Mouse (Mus musculus) midbrain, embryonic 11.5 days (tissue): Measurements from ENCODE around the gene Olfr341. TPM values are rescaled to one million over a fixed set of nuclear protein-coding genes. Genes with fewer than 3 reads are reported as not detected.

Experiments
- ATAC-seq: fragments of 200-750 bp; cut with Nextera tagmentation; 2 replicates; pipeline ENCODE4 v1.8.0; 2017; ENCODE audit warnings: moderate TSS enrichment, moderate library complexity; ENCODE audit not compliant: low FRiP score
- DNase-seq: peaks from one replicate; pipeline ENCODE4 v3.0.0; 2015; ENCODE audit warnings: low spot score; ENCODE audit errors: missing footprints
- H3K27ac ChIP-seq: fragments of 300-500 bp; sonication (generic); 2 replicates; pipeline ENCODE4 v1.5.1; 2014; ENCODE audit warnings: low read depth, low read length
- H3K27me3 ChIP-seq: fragments of 300-500 bp; sonication (generic); 2 replicates; pipeline ENCODE4 v1.6.1; 2014; ENCODE audit warnings: mild to moderate bottlenecking, low read length, moderate library complexity, mixed read lengths; ENCODE audit not compliant: control insufficient read depth, insufficient read depth
- H3K36me3 ChIP-seq: fragments of 300-500 bp; sonication (generic); 2 replicates; pipeline ENCODE4 v1.6.1; 2014; ENCODE audit warnings: mild to moderate bottlenecking, low read length, moderate library complexity, mixed read lengths; ENCODE audit not compliant: control insufficient read depth, insufficient read depth
- H3K4me1 ChIP-seq: fragments of 300-500 bp; sonication (generic); 2 replicates; pipeline ENCODE4 v1.6.1; 2014; ENCODE audit warnings: low read length; ENCODE audit not compliant: control insufficient read depth, insufficient read depth
- H3K4me2 ChIP-seq: fragments of 300-500 bp; sonication (generic); 2 replicates; pipeline ENCODE4 v1.6.1; 2014; ENCODE audit warnings: mild to moderate bottlenecking, moderate library complexity
- H3K4me3 ChIP-seq: fragments of 300-500 bp; sonication (generic); 2 replicates; pipeline ENCODE4 v1.5.1; 2014; ENCODE audit warnings: low read depth, low read length
- H3K9ac ChIP-seq: fragments of 300-500 bp; sonication (generic); 2 replicates; pipeline ENCODE4 v1.6.1; 2014; ENCODE audit warnings: low read length
- H3K9me3 ChIP-seq: fragments of 300-500 bp; sonication (generic); 2 replicates; pipeline ENCODE4 v1.6.1; 2016; ENCODE audit warnings: low read length; ENCODE audit not compliant: control insufficient read depth
- WGBS: fragments of 180-500 bp; shearing (Covaris S2); extraction: QIAGEN DNeasy Blood & Tissue Kit; methylation state at CpG from one replicate; pipeline ENCODE4 v1.1.7; 2014; 5-methylcytosine and 5-hydroxymethylcytosine counted together
- polyA plus RNA-seq: library from polyadenylated mRNA; unstranded; fragments of >200 nt; fragmentation: Nextera tagmentation; extraction: Ambion mirVana; gene quantifications from 2 replicates; pipeline ENCODE4 v1.2.1, GENCODE M21; 2014

The Olfr341 gene
- polyA plus RNA-seq, result not detected in 2 replicates

DNA sequence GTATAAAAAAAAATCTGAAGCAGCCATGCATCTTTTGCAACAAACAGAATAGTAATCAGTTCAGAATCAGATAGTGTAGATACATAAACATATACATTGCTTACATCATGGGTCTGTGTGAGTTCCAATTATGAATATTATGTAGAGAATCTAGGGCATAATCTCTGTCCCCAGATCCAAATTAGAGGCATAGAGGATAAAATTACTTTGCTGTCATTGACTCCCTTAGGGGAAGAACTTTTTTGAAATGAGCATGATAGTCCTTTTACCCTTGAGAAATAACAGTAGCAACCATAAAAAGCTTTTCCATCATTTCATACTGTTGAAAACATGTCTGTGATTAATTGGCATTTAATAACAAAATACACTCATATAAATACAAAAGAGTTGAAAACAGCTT is at the start of gene Olfr341:
TSS of gene Olfr341 (minus strand) at position 101 of the 400 bp plus-strand sequence.
- no peak within 1 kb of the TSS for H3K4me2 ChIP-seq
- ATAC-seq, result no peak
- H3K9ac ChIP-seq, result no peak within 1 kb of the TSS
- H3K4me1 ChIP-seq, result no peaks in the 10 kb centered on the region
- H3K9me3 ChIP-seq, result peaks cover 3% of the 10 kb centered on the region; the same call in 1 of the 2 replicates
- no peak within 1 kb of the TSS for H3K27ac ChIP-seq
- no peak within 1 kb of the TSS for H3K4me3 ChIP-seq
- no peaks in the 10 kb centered on the region for H3K27me3 ChIP-seq
- no peaks in the 10 kb centered on the region for H3K36me3 ChIP-seq
- no peak for DNase-seq

- DNase-seq, result no peak
- 71% methylated on average over 3 of the region's 3 CpGs for WGBS
- no peak within 1 kb of the TSS for H3K9ac ChIP-seq
- H3K4me2 ChIP-seq, result no peak within 1 kb of the TSS
- H3K36me3 ChIP-seq, result no peaks in the 10 kb centered on the region
- no peak for ATAC-seq
- H3K4me3 ChIP-seq, result no peak within 1 kb of the TSS
- no peaks in the 10 kb centered on the region for H3K27me3 ChIP-seq
- no peaks in the 10 kb centered on the region; the same call in 1 of the 2 replicates for H3K9me3 ChIP-seq
- H3K27ac ChIP-seq, result no peak within 1 kb of the TSS
- no peaks in the 10 kb centered on the region for H3K4me1 ChIP-seq
Measured at GRCm38 (mm10) chr2:36524698-36525097, 42.4 kb upstream of the Olfr341 start, which contains the start of gene Olfr342. Gene Olfr342 (plus strand): TSS chr2:36524998.

DNA sequence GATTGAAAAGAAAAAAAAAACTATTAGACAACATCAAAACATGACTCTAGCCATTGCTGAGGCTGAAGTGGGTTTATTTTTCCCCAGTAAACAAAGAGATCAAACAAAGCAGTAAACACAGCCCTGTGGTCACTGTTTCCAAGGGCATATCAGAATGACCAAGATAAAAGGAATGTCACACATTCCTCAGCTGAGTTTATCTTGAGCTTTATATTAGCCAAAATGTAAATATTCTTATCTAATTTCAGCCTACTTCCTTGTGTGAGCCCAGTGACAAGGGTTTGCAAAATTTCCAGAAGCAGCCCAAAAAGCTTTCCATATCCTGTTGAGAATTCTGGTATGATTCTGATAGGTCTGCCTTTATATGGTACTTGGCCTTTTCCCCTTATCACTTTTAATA is 8.6 kb downstream of the Olfr341 start:
- H3K27ac ChIP-seq, result no peak overlapping the region
- no peak for ATAC-seq
- no peak for DNase-seq
- no peak overlapping the region for H3K9ac ChIP-seq
- no peaks in the 10 kb centered on the region for H3K4me1 ChIP-seq
- no peak overlapping the region for H3K4me2 ChIP-seq
- no peaks in the 10 kb centered on the region for H3K27me3 ChIP-seq
- H3K9me3 ChIP-seq, result peaks cover 4% of the 10 kb centered on the region; the same call in 1 of the 2 replicates
- no peak overlapping the region for H3K4me3 ChIP-seq
- H3K36me3 ChIP-seq, result no peaks in the 10 kb centered on the region

DNA sequence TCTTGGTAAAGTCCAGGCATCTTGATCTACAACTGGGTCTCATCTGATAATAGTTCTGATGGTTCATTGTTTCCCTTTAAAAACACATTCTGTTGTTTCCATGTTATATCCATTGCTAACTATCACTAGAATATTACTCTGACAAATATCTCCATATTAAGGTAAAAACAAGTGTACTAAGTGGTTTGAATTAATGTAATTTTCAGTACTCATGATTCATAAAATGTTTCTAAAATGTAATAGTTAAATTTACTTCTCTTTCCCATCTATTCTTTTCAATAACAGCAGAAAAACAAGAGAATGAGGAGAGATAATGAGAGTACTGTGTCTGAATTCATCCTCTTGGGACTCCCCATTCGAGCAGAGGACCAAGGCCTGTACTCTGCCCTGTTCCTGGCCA is 30.0 kb downstream of the Olfr341 start, which contains the start of gene Olfr340:
TSS of gene Olfr340 (plus strand) at position 301 of the 400 bp plus-strand sequence.
- ATAC-seq (no peak), DNase-seq (no peak)
- H3K36me3 ChIP-seq, result no peaks in the 10 kb centered on the region
- H3K4me1 ChIP-seq, result no peaks in the 10 kb centered on the region
- no peak within 1 kb of the TSS for H3K27ac ChIP-seq
- H3K9ac ChIP-seq, result no peak within 1 kb of the TSS
- H3K9me3 ChIP-seq, result peaks cover 3% of the 10 kb centered on the region; the same call in 1 of the 2 replicates
- no peak within 1 kb of the TSS for H3K4me2 ChIP-seq
- H3K4me3 ChIP-seq, result no peak within 1 kb of the TSS
- 63% methylated on average over 1 of the region's 1 CpGs for WGBS
- H3K27me3 ChIP-seq, result no peaks in the 10 kb centered on the region

Other genes starting within 250 kb of the Olfr341 start
- gene Olfr338, start 108.9 kb downstream of the Olfr341 start, polyA plus RNA-seq, result not detected in 2 replicates
- not detected in 2 replicates for gene Olfr339, start 63.5 kb downstream of the Olfr341 start, polyA plus RNA-seq
- gene Olfr340, start 29.9 kb downstream of the Olfr341 start, polyA plus RNA-seq, result not detected in 2 replicates
- gene Olfr342, start 42.5 kb upstream of the Olfr341 start, polyA plus RNA-seq, result not detected in 2 replicates
- gene Olfr344, start 84.2 kb upstream of the Olfr341 start, polyA plus RNA-seq, result not detected in 2 replicates
- gene Olfr345, start 157.6 kb upstream of the Olfr341 start, polyA plus RNA-seq, result not detected in 2 replicates
- gene Olfr346, start 203.3 kb upstream of the Olfr341 start, polyA plus RNA-seq, result not detected in 2 replicates
- gene Olfr347, start 249.4 kb upstream of the Olfr341 start, polyA plus RNA-seq, result not detected in 2 replicates